Comparison of ENCODE assay signal across 15 mouse cellular contexts in the genomic region with DNA sequence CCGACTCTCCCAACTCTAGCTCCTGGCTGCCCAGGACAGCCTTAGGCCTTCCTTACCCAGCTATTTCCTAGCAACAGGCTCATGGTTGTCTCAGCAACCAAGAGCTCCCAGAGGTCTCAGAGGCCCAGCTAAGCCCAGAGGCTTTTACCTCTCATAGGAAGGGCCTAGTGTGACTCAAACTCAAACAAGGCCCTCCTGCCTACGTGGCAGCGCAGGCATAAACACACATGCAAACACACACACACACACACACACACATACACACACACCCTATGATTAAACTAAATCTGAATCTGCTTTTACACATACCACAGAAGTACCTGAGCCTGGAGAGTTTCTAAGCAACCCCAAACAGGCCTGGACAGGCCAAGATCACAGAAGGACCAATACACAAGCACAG. TPM values are rescaled to one million over a fixed set of nuclear protein-coding genes. Genes with fewer than 3 reads are reported as not detected.
DNase-seq lines count a peak whose midpoint lies in the region; ATAC-seq lines count a peak whose summit lies in the region.
"Had no signal": no experiment of that assay in that cellular context is flagged by ENCODE, and none has a peak within 500 bp of the region (broad histone marks: within the 10 kb centered on the region; RNA-seq: fewer than 3 reads in every experiment).

No protein-coding gene starts in this region.

- H3K4me3 ChIP-seq in heart, embryonic 12.5 days: no peak overlapping the region
- no peak overlapping the region for H3K4me3 ChIP-seq in heart, embryonic 10.5 days
- H3K4me3 ChIP-seq in lung, embryonic 16.5 days (ENCODE audit: low read length): no peak overlapping the region; the same call in 1 of the 2 replicates
- H3K4me3 ChIP-seq in liver, embryonic 15.5 days (replicated peaks): no peak overlapping the region
- H3K4me3 ChIP-seq: forebrain, embryonic 12.5 days; neural tube, embryonic 13.5 days had no signal

- no peaks in the 10 kb centered on the region for H3K36me3 ChIP-seq in heart, embryonic 12.5 days
- H3K36me3 ChIP-seq in heart, embryonic 10.5 days: no peaks in the 10 kb centered on the region
- H3K36me3 ChIP-seq in lung, embryonic 16.5 days (ENCODE audit: control insufficient read depth, insufficient read depth, low read length): no peaks in the 10 kb centered on the region
- H3K36me3 ChIP-seq in liver, embryonic 15.5 days (replicated peaks): no peaks in the 10 kb centered on the region
- H3K36me3 ChIP-seq: forebrain, embryonic 12.5 days; neural tube, embryonic 13.5 days had no signal

- no peak for ATAC-seq in heart, embryonic 12.5 days (ENCODE audit: insufficient number of reproducible peaks, low FRiP score)
- no peak for ATAC-seq in lung, embryonic 16.5 days (ENCODE audit: low read depth)
- ATAC-seq in liver, embryonic 15.5 days (ENCODE audit: insufficient read depth): no peak

- no peak for DNase-seq in heart, embryonic 10.5 days (ENCODE audit: low spot score)
- no peak for DNase-seq in lung, postnatal 14 days
- DNase-seq in brain, adult 2 months (ENCODE audit: low read depth, low spot score): peak; percentile 13
- DNase-seq in layer of hippocampus, adult 9-10 months (ENCODE audit: low spot score): no peak
- no peak for DNase-seq in left cerebral cortex, postnatal 14 days (ENCODE audit: low spot score in 2 of 2)
- DNase-seq: gastrocnemius, postnatal 36 days; layer of hippocampus, postnatal 36 days; lung, postnatal 4 days; thymus, postnatal 25 days had no signal

- H3K9ac ChIP-seq in heart, embryonic 12.5 days: no peak overlapping the region; the same call in 1 of the 2 replicates
- H3K9ac ChIP-seq in lung, embryonic 16.5 days (ENCODE audit: low read length): peak overlapping the region; percentile 49; the same call in 1 of the 2 replicates
- no peak overlapping the region for H3K9ac ChIP-seq in liver, embryonic 15.5 days
- H3K9ac ChIP-seq: forebrain, embryonic 12.5 days; neural tube, embryonic 13.5 days had no signal

- no peak overlapping the region for H3K27ac ChIP-seq in heart, embryonic 12.5 days (ENCODE audit: poor library complexity, severe bottlenecking)
- no peak overlapping the region for H3K27ac ChIP-seq in heart, embryonic 10.5 days
- no peak overlapping the region for H3K27ac ChIP-seq in lung, embryonic 16.5 days (ENCODE audit: low read length)
- H3K27ac ChIP-seq in liver, embryonic 15.5 days (replicated peaks): peak overlapping the region; percentile 79
- H3K27ac ChIP-seq: forebrain, embryonic 12.5 days; neural tube, embryonic 13.5 days had no signal

- H3K4me1 ChIP-seq in heart, embryonic 12.5 days (replicated peaks): peaks cover 45% of the 10 kb centered on the region
- H3K4me1 ChIP-seq in heart, embryonic 10.5 days: peaks cover 58% of the 10 kb centered on the region
- H3K4me1 ChIP-seq in lung, embryonic 16.5 days (replicated peaks; ENCODE audit: control insufficient read depth, insufficient read depth, low read length): peaks cover 49% of the 10 kb centered on the region
- peaks cover 85% of the 10 kb centered on the region for H3K4me1 ChIP-seq in liver, embryonic 15.5 days (replicated peaks)

- H3K9me3 ChIP-seq in heart, embryonic 12.5 days (replicated peaks): no peaks in the 10 kb centered on the region
- no peaks in the 10 kb centered on the region for H3K9me3 ChIP-seq in heart, embryonic 10.5 days
- no peaks in the 10 kb centered on the region for H3K9me3 ChIP-seq in lung, embryonic 16.5 days (ENCODE audit: control insufficient read depth, low read length)
- H3K9me3 ChIP-seq in liver, embryonic 15.5 days (replicated peaks): no peaks in the 10 kb centered on the region
- H3K9me3 ChIP-seq: forebrain, embryonic 12.5 days; neural tube, embryonic 13.5 days had no signal

- intact Hi-C loops in left cerebral cortex, postnatal 14 days (cut with DNase I): loop anchor here (5.0 to 10.0 kb wide), 2 partner anchors 76 to 194 kb away; a partner anchor contains a TSS

- H3K27me3 ChIP-seq in heart, embryonic 12.5 days (replicated peaks): no peaks in the 10 kb centered on the region
- H3K27me3 ChIP-seq in heart, embryonic 10.5 days (ENCODE audit: insufficient read depth, poor library complexity, severe bottlenecking): peaks cover 6% of the 10 kb centered on the region; the same call in 1 of the 2 replicates
- no peaks in the 10 kb centered on the region for H3K27me3 ChIP-seq in lung, embryonic 16.5 days (ENCODE audit: control insufficient read depth, insufficient read depth, low read depth, low read length)
- H3K27me3 ChIP-seq in liver, embryonic 15.5 days: 0 out of 2 replicates have a peak, but pooled peaks cover 3% of the 10 kb centered on the region

- H3K4me2 ChIP-seq in heart, embryonic 12.5 days: peak overlapping the region; percentile 85; the same call in 1 of the 2 replicates
- H3K4me2 ChIP-seq in lung, embryonic 16.5 days (ENCODE audit: low read depth, low read length): no peak overlapping the region
- peak overlapping the region; percentile 97 for H3K4me2 ChIP-seq in liver, embryonic 15.5 days
- H3K4me2 ChIP-seq: forebrain, embryonic 12.5 days had no signal

- WGBS in heart, embryonic 12.5 days: 84% methylated on average over 3 of the region's 3 CpGs
- WGBS in heart, embryonic 10.5 days: 88% methylated on average over 3 of the region's 3 CpGs
- 75% methylated on average over 3 of the region's 3 CpGs for WGBS in lung, embryonic 16.5 days
- WGBS in liver, embryonic 15.5 days (ENCODE audit: insufficient replicate concordance): 64% methylated on average over 3 of the region's 3 CpGs

RNA-seq across cellular contexts. Expression of a gene that starts 0.6 kb away (rescaled TPM):
- polyA plus RNA-seq in heart, embryonic 12.5 days (2016; fragmentation: Nextera tagmentation; extraction: Ambion mirVana): not detected in 2 replicates
- polyA plus RNA-seq in heart, embryonic 10.5 days (2016; fragmentation: Nextera tagmentation; extraction: Ambion mirVana): not detected in 2 replicates
- polyA plus RNA-seq in lung, embryonic 16.5 days (2015; fragmentation: Nextera tagmentation; extraction: Ambion mirVana): not detected in 2 replicates
- polyA plus RNA-seq in liver, embryonic 15.5 days (2015; fragmentation: Nextera tagmentation; extraction: Ambion mirVana): not detected in 2 replicates
- total RNA-seq in left cerebral cortex, postnatal 14 days (2021): not detected
- total RNA-seq: common myeloid progenitor, adult 5-6 weeks; gastrocnemius, postnatal 36 days; layer of hippocampus, postnatal 36 days had no signal
- polyA plus RNA-seq: forebrain, embryonic 12.5 days; neural tube, embryonic 13.5 days had no signal

RNA-seq across cellular contexts. Expression of a gene that starts 2.8 kb away (rescaled TPM):
- polyA plus RNA-seq in heart, embryonic 12.5 days (2016; fragmentation: Nextera tagmentation; extraction: Ambion mirVana): 4.1 and 4.5 TPM in 2 replicates
- 5.0 and 6.2 TPM in 2 replicates for polyA plus RNA-seq in heart, embryonic 10.5 days (2016; fragmentation: Nextera tagmentation; extraction: Ambion mirVana)
- polyA plus RNA-seq in lung, embryonic 16.5 days (2015; fragmentation: Nextera tagmentation; extraction: Ambion mirVana): 10.9 and 11.4 TPM in 2 replicates
- polyA plus RNA-seq in liver, embryonic 15.5 days (2015; fragmentation: Nextera tagmentation; extraction: Ambion mirVana): 1.2 and 1.4 TPM in 2 replicates
- total RNA-seq in left cerebral cortex, postnatal 14 days (2021): 1 to 10 TPM in 1 of 2 experiments, under 1 TPM in 1; 0.86 to 1.4 TPM

RNA-seq across cellular contexts. Expression of a gene that starts 16.9 kb away (rescaled TPM):
- polyA plus RNA-seq in heart, embryonic 12.5 days (2016; fragmentation: Nextera tagmentation; extraction: Ambion mirVana): 10.3 and 11.2 TPM in 2 replicates
- 10.6 and 16.2 TPM in 2 replicates for polyA plus RNA-seq in heart, embryonic 10.5 days (2016; fragmentation: Nextera tagmentation; extraction: Ambion mirVana)
- polyA plus RNA-seq in lung, embryonic 16.5 days (2015; fragmentation: Nextera tagmentation; extraction: Ambion mirVana): 2.1 and 3.8 TPM in 2 replicates
- polyA plus RNA-seq in liver, embryonic 15.5 days (2015; fragmentation: Nextera tagmentation; extraction: Ambion mirVana): 5.9 and 7.2 TPM in 2 replicates
- total RNA-seq in left cerebral cortex, postnatal 14 days (2021): not detected
- total RNA-seq: layer of hippocampus, postnatal 36 days had no signal

RNA-seq across cellular contexts. Expression of a gene that starts 19.9 kb away (rescaled TPM):
- polyA plus RNA-seq in heart, embryonic 12.5 days (2016; fragmentation: Nextera tagmentation; extraction: Ambion mirVana): 0.28 and 0.32 TPM in 2 replicates
- 0.28 and 1.2 TPM in 2 replicates for polyA plus RNA-seq in heart, embryonic 10.5 days (2016; fragmentation: Nextera tagmentation; extraction: Ambion mirVana)
- polyA plus RNA-seq in lung, embryonic 16.5 days (2015; fragmentation: Nextera tagmentation; extraction: Ambion mirVana): 10.8 and 11.8 TPM in 2 replicates
- polyA plus RNA-seq in liver, embryonic 15.5 days (2015; fragmentation: Nextera tagmentation; extraction: Ambion mirVana): 0.60 and 0.62 TPM in 2 replicates
- not detected for total RNA-seq in left cerebral cortex, postnatal 14 days (2021)
- total RNA-seq: common myeloid progenitor, adult 5-6 weeks; gastrocnemius, postnatal 36 days had no signal

RNA-seq across cellular contexts. Expression of a gene that starts 22.4 kb away (rescaled TPM):
- polyA plus RNA-seq in heart, embryonic 12.5 days (2016; fragmentation: Nextera tagmentation; extraction: Ambion mirVana): 4.7 and 5.2 TPM in 2 replicates
- polyA plus RNA-seq in heart, embryonic 10.5 days (2016; fragmentation: Nextera tagmentation; extraction: Ambion mirVana): 5.5 and 8.7 TPM in 2 replicates
- polyA plus RNA-seq in lung, embryonic 16.5 days (2015; fragmentation: Nextera tagmentation; extraction: Ambion mirVana): 7.9 and 8.6 TPM in 2 replicates
- polyA plus RNA-seq in liver, embryonic 15.5 days (2015; fragmentation: Nextera tagmentation; extraction: Ambion mirVana): 0.89 and 1.0 TPM in 2 replicates
- under 1 TPM in 1 of 2 experiments, not detected in 1; 0.38 TPM for total RNA-seq in left cerebral cortex, postnatal 14 days (2021)
